Mouse (Mus musculus) CH12.LX (cell line): Measurements from ENCODE around the gene Mark4. TPM values are rescaled to one million over a fixed set of nuclear protein-coding genes. Genes with fewer than 3 reads are reported as not detected.

ENCODE experiments used
- DNase-seq: peaks from one replicate; pipeline ENCODE4 v3.0.0-alpha.2; 2013; ENCODE audit errors: extremely low read depth
- H3K27ac ChIP-seq: 2 replicates; pipeline ENCODE4 v1.5.1; 2012; ENCODE audit warnings: low read depth, mild to moderate bottlenecking, control low read depth, moderate library complexity; ENCODE audit not compliant: insufficient read depth
- H3K27me3 ChIP-seq: replicated peaks from 2 replicates; pipeline ENCODE3; 2012; ENCODE audit warnings: inconsistent platforms
- H3K36me3 ChIP-seq, 2 experiments: replicated peaks in 1 of 2; 2 replicates each; pipeline versions ENCODE3 to v1.6.1; 2012; ENCODE audit warnings: inconsistent platforms in 1 of 2, low read length in 1 of 2, mild to moderate bottlenecking in 1 of 2, mixed read lengths in 1 of 2, moderate library complexity in 1 of 2; ENCODE audit not compliant: control insufficient read depth in 1 of 2, insufficient read depth in 1 of 2
- H3K4me1 ChIP-seq, 2 experiments: 2 replicates each; pipeline ENCODE4 v1.6.1; 2012; ENCODE audit warnings: inconsistent platforms in 1 of 2, moderate library complexity in 1 of 2; ENCODE audit not compliant: insufficient read depth in 2 of 2, control insufficient read depth in 1 of 2
- H3K4me2 ChIP-seq: 2 replicates; pipeline ENCODE4 v1.6.1; 2012; ENCODE audit warnings: low read depth, mild to moderate bottlenecking, control low read depth; ENCODE audit not compliant: poor library complexity, insufficient read depth, severe bottlenecking
- H3K4me3 ChIP-seq, 3 experiments: fragments of 150-350 bp in 1 of 3; sonication (generic) in 1 of 3; replicated peaks in 1 of 3; 2 replicates each; pipeline versions ENCODE3 to v1.5.1; 2011 to 2012; ENCODE audit warnings: low read depth in 2 of 3, low read length in 2 of 3, mild to moderate bottlenecking in 2 of 3, moderate library complexity in 2 of 3, control low read depth in 1 of 3, improper control_type of control experiment in 1 of 3, inconsistent platforms in 1 of 3, mixed read lengths in 1 of 3; ENCODE audit not compliant: poor library complexity in 1 of 3
- H3K79me2 ChIP-seq: replicated peaks from 2 replicates; pipeline ENCODE4 v1.6.1; 2012; ENCODE audit warnings: mild to moderate bottlenecking, moderate library complexity; ENCODE audit not compliant: control insufficient read depth, poor library complexity, insufficient read depth, severe bottlenecking; ENCODE audit errors: extremely low read depth
- H3K9ac ChIP-seq: 2 replicates; pipeline ENCODE4 v1.6.1; 2012; ENCODE audit warnings: low read depth, mild to moderate bottlenecking, control low read depth, moderate library complexity; ENCODE audit not compliant: insufficient read depth
- H3K9me3 ChIP-seq: replicated peaks from 2 replicates; pipeline ENCODE3; 2012; ENCODE audit warnings: low read length, inconsistent platforms, mixed read lengths
- BHLHE40 ChIP-seq: IDR thresholded peaks from 2 replicates; pipeline ENCODE4 v1.6.1; 2011; ENCODE audit warnings: mild to moderate bottlenecking, low read depth, low read length, improper control_type of control experiment
- CHD1 ChIP-seq: IDR thresholded peaks from 2 replicates; pipeline ENCODE4 v1.6.1; 2012; ENCODE audit warnings: low read depth, low read length, improper control_type of control experiment, inconsistent platforms
- E2F4 ChIP-seq: IDR thresholded peaks from 2 replicates; pipeline ENCODE4 v1.6.1; 2011; ENCODE audit warnings: low read depth, low read length, improper control_type of control experiment; ENCODE audit not compliant: insufficient replicate concordance
- ETS1 ChIP-seq: conservative IDR thresholded peaks from 2 replicates; pipeline ENCODE4 v1.6.1; 2012; ENCODE audit warnings: low read depth, mild to moderate bottlenecking, inconsistent platforms, low read length, improper control_type of control experiment, moderate library complexity
- HCFC1 ChIP-seq: IDR thresholded peaks from 2 replicates; pipeline ENCODE4 v1.6.1; 2012; ENCODE audit warnings: low read depth, mild to moderate bottlenecking, inconsistent platforms, low read length, improper control_type of control experiment
- IRF4 ChIP-seq: IDR thresholded peaks from 2 replicates; pipeline ENCODE4 v1.6.1; 2014; ENCODE audit warnings: low read depth, mild to moderate bottlenecking, inconsistent platforms, low read length, improper control_type of control experiment
- JUN ChIP-seq: IDR thresholded peaks from 2 replicates; pipeline ENCODE4 v1.6.1; 2011; ENCODE audit warnings: low read depth, mild to moderate bottlenecking, low read length, improper control_type of control experiment, moderate library complexity; ENCODE audit not compliant: insufficient read depth
- KAT2A ChIP-seq: IDR thresholded peaks from 2 replicates; pipeline ENCODE4 v1.6.1; 2012; ENCODE audit warnings: low read length, improper control_type of control experiment, inconsistent platforms; ENCODE audit not compliant: insufficient replicate concordance
- MEF2A ChIP-seq: IDR thresholded peaks from 2 replicates; pipeline ENCODE4 v1.6.1; 2014; ENCODE audit warnings: low read depth, mild to moderate bottlenecking, inconsistent platforms, low read length, improper control_type of control experiment, borderline replicate concordance
- PAX5 ChIP-seq: IDR thresholded peaks from 2 replicates; pipeline ENCODE4 v1.6.1; 2012; ENCODE audit warnings: low read length, inconsistent platforms, mixed read lengths
- POLR2AphosphoS2 ChIP-seq: IDR thresholded peaks from 2 replicates; pipeline ENCODE4 v1.6.1; 2011; ENCODE audit warnings: low read depth, low read length, improper control_type of control experiment
- RAD21 ChIP-seq: IDR thresholded peaks from 2 replicates; pipeline ENCODE4 v1.6.1; 2011; ENCODE audit warnings: low read depth, mild to moderate bottlenecking, low read length, improper control_type of control experiment, moderate library complexity
- RCOR1 ChIP-seq: conservative IDR thresholded peaks from 2 replicates; pipeline ENCODE4 v1.6.1; 2012; ENCODE audit warnings: low read depth, mild to moderate bottlenecking, inconsistent platforms, low read length, improper control_type of control experiment
- SIN3A ChIP-seq: IDR thresholded peaks from 2 replicates; pipeline ENCODE4 v1.6.1; 2012; ENCODE audit warnings: low read length, improper control_type of control experiment, inconsistent platforms
- UBTF ChIP-seq: IDR thresholded peaks from 2 replicates; pipeline ENCODE4 v1.6.1; 2012; ENCODE audit warnings: low read depth, mild to moderate bottlenecking, inconsistent platforms, low read length, improper control_type of control experiment, moderate library complexity
- ZNF384 ChIP-seq: IDR thresholded peaks from 2 replicates; pipeline ENCODE4 v1.6.1; 2012; ENCODE audit warnings: low read depth, low read length, improper control_type of control experiment, inconsistent platforms
- dilution Hi-C: fragments of 300-500 bp; cut with MboI; formaldehyde crosslinking; loops from 2 replicates; pipeline ENCODE4 v1.14.3; 2020; ENCODE audit warnings: low sequenced_read_pairs; ENCODE audit not compliant: extremely low pct_unique_long_range_greater_than_20kb, extremely low pct_ligation_motif_present
- in situ Hi-C: fragments of 300-500 bp; cut with MboI; formaldehyde crosslinking; loops from 3 replicates; pipeline ENCODE4 v1.14.3; 2019; ENCODE audit warnings: low sequenced_read_pairs, low pct_ligation_motif_present, low pct_unique_long_range_greater_than_20kb, mixed read lengths
- polyA plus RNA-seq: library from polyadenylated mRNA; unstranded; fragments of >175 nt; gene quantifications from 2 replicates; pipeline ENCODE4 v1.2.1, GENCODE M21; 2012; ENCODE audit warnings: low read depth; ENCODE audit not compliant: insufficient read length
- total RNA-seq, 2 experiments: library from RNA; depleted of rRNA; stranded (reverse); fragments of 300-350 nt in 1 of 2; fragments of >200 nt in 1 of 2; gene quantifications; 2 replicates each; pipeline ENCODE4 v1.2.3; 2012 to 2014

The Mark4 gene
- total and polyA plus RNA-seq, 3 experiments, result 1.7 to 11.9 (median 7.3) TPM

DNA sequence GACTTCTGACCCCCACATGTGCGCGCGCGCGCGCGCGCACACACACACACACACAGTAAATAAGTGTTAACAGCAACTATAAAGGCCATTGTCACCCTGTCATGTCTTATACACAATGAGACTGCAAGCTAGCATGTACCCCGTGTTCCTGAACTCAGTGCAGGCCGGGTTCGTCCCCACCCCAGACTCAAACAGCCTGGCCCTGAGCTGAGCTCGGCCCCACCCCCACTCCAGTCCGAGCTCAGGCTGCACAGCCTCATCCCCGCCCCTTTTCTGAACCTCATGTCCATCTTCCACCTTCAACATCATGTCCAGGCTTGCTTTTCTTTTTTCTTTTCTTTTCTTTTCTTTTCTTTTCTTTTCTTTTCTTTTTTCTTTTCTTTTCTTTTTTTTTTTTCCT lies 11.7 kb upstream of the Mark4 start:
- Histone ChIP-seq H3K27me3 (peaks cover 78% of the 10 kb centered on the region), H3K36me3 (no peaks in the 10 kb centered on the region), H3K4me1 (peaks cover 5 to 24% of the 10 kb centered on the region in 2 experiments), H3K79me2 (no peaks in the 10 kb centered on the region), H3K9ac (no peak overlapping the region)
- in situ Hi-C loops (no loop called here), dilution Hi-C loops (no loop called here)
- TF ChIP-seq KAT2A, result no peak
- TF ChIP-seq POLR2AphosphoS2, result no peak
- no peak for TF ChIP-seq IRF4
- TF ChIP-seq BHLHE40, result no peak
- no peak for TF ChIP-seq UBTF
- no peak for TF ChIP-seq RAD21
- TF ChIP-seq CHD1, result no peak
- no peak for TF ChIP-seq MEF2A
- no peak for TF ChIP-seq JUN
- TF ChIP-seq SIN3A, result no peak
- TF ChIP-seq, all 38 proteins: peak for 0
- Histone ChIP-seq H3K9me3 (peaks cover 15% of the 10 kb centered on the region), H3K4me2 (no peak overlapping the region), H3K4me3 (no peak overlapping the region), H3K27ac (no peak overlapping the region)
- no peak for DNase-seq

GRCm38 (mm10) chr7:19469404-19469803 lies 10.8 kb upstream of the Mark4 start:
- in situ Hi-C loops, result no loop called here
- H3K27me3 ChIP-seq, result peaks cover 79% of the 10 kb centered on the region

DNA sequence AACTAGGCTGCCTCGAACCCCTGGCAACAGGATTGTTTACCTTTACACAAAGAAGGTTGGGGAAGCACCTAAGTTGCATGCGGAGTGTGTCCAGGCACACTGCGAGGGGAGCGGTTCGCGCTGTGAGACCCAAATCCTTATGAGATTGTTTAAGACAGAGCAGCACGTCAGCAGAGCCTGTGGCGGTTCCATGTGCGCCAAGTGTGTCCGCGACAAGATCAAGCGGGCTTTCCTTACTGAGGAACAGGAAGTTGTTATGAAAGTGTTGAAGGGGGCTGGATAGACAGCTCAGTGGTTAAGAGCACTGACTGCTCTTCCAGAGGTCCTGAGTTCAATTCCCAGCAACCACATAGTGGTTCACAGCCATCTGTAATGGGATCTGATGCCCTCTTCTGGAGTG lies 9.7 kb upstream of the Mark4 start:
- Histone ChIP-seq H3K36me3 (no peaks in the 10 kb centered on the region), H3K4me3 (no peak overlapping the region), H3K4me2 (no peak overlapping the region), H3K27me3 (peaks cover 74% of the 10 kb centered on the region), H3K4me1 (peaks cover 5 to 22% of the 10 kb centered on the region in 2 experiments), H3K9ac (no peak overlapping the region), H3K27ac (no peak overlapping the region), H3K9me3 (peaks cover 8% of the 10 kb centered on the region), H3K79me2 (no peaks in the 10 kb centered on the region)
- in situ Hi-C loops (no loop called here), dilution Hi-C loops (no loop called here)
- TF ChIP-seq PAX5 (no peak), ZNF384 (no peak), CHD1 (no peak), IRF4 (no peak), RAD21 (no peak), RCOR1 (no peak)
- DNase-seq, result no peak

More at GRCm38 (mm10) chr7:19469404-19469803, 10.8 kb upstream of the Mark4 start:
- H3K9me3 ChIP-seq, result peaks cover 11% of the 10 kb centered on the region
- no peak overlapping the region for H3K9ac ChIP-seq
- dilution Hi-C loops, result no loop called here
- H3K27ac ChIP-seq, result no peak overlapping the region
- H3K4me1 ChIP-seq, result peaks cover 5 to 24% of the 10 kb centered on the region in 2 experiments
- TF ChIP-seq ETS1 (no peak), E2F4 (no peak), HCFC1 (no peak)
- H3K4me2 ChIP-seq, result no peak overlapping the region
- H3K36me3 ChIP-seq, result no peaks in the 10 kb centered on the region
- H3K4me3 ChIP-seq, result no peak overlapping the region
- H3K79me2 ChIP-seq, result no peaks in the 10 kb centered on the region
- no peak for DNase-seq
